Mouse (Mus musculus) liver, adult (tissue): ENCODE results near the gene Abcf1.

Experiments
- GATA4 ChIP-seq: IDR thresholded peaks from 2 replicates; pipeline ENCODE4 v1.6.1; 2014; ENCODE audit warnings: mild to moderate bottlenecking, low read length; ENCODE audit not compliant: insufficient replicate concordance

Gene Abcf1

GRCm38 (mm10) chr17:35915538-35916296, 53.8 kb downstream of the Abcf1 start:
- no peak for TF ChIP-seq GATA4

GRCm38 (mm10) chr17:35914975-35915374, 54.6 kb downstream of the Abcf1 start:
- TF ChIP-seq GATA4: no peak

- peak; percentile 70; the same call in 1 of the 2 replicates for TF ChIP-seq GATA4
Observed at GRCm38 (mm10) chr17:35909919-35910369, 59.6 kb downstream of the Abcf1 start, which contains the start of gene Atat1. TSS of gene Atat1 (minus strand) at chr17:35910075.

- TF ChIP-seq GATA4: no peak
Observed at GRCm38 (mm10) chr17:35909186-35909918, 60.2 kb downstream of the Abcf1 start.

- no peak for TF ChIP-seq GATA4
Observed at GRCm38 (mm10) chr17:35907609-35908008, 62.0 kb downstream of the Abcf1 start.
